Mouse (Mus musculus) gastrocnemius, adult 2 months (tissue): ENCODE measurements at regions not wholly inside any gene's neighbourhood (a gene's known extent, or its start where the extent isn't known, plus 50 kb on each side); places are given as distances from the start of the nearest gene placed in this dataset.
A peak's percentile ranks its signal among the peaks of the same experiment; 100 is the strongest.

Experiments
- DNase-seq: peaks from one replicate; pipeline ENCODE4 v3.0.0; 2022
- H3K27ac ChIP-seq: fragments of 200-600 bp; 2 replicates; pipeline ENCODE4 v1.8.1; 2022; ENCODE audit warnings: mild to moderate bottlenecking
- H3K4me3 ChIP-seq: fragments of 200-600 bp; 2 replicates; pipeline ENCODE4 v1.8.1; 2022; ENCODE audit warnings: mild to moderate bottlenecking, moderate library complexity
- CTCF ChIP-seq: fragments of 200-600 bp; IDR thresholded peaks from 2 replicates; pipeline ENCODE4 v1.8.1; 2022; ENCODE audit warnings: antibody characterized with exemption, mild to moderate bottlenecking, moderate library complexity
- intact Hi-C: fragments of 180-260 bp; cut with DNase I; formaldehyde crosslinking; loops from one replicate; pipeline ENCODE4 v1.15.1; 2025

DNA sequence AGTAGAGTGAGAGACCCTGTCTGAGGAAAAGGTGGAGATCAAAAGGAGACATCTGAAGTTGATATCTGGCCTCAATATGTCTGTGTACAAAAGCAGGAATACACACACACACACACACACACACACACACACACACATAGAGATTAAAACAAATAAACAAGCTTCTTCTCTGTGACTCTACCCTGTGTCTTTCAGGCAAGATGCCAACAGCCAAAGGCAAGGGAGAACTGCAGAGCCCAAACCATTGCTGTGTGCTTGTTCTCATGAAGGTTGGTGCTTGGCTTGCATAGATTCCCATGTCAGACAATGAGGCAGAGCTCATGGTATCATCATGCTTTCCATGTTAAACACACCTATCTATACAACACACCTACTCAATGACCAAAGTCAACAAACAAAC lies 126.6 kb upstream of the Slc7a11 start:
- DNase-seq = no peak
- H3K27ac ChIP-seq = no peak overlapping the region
- TF ChIP-seq CTCF = no peak
- no peak overlapping the region for H3K4me3 ChIP-seq
- intact Hi-C loops = no loop called here

DNA sequence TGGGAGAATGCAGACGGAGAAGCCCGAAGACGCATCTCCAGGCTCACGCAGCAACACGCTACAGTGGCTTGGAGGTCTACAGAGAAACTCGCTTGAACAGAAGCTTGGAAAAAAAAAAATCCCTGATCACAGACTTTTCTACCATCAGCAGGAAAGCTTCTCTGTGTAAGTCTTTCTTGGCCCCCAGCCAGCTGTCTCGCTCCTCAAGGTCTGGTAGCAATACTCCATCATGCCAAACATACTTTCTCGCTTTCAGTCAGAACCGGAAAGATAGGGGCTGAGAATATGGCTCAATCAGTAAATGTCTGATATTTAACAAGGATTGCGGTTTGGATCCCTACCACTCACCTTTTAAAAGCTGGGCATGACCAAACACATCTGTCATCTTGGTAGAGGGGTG lies 126.2 kb upstream of the Slc7a11 start:
- TF ChIP-seq CTCF = no peak
- intact Hi-C loops = no loop called here
- H3K4me3 ChIP-seq = no peak overlapping the region
- no peak overlapping the region for H3K27ac ChIP-seq
- no peak for DNase-seq

DNA sequence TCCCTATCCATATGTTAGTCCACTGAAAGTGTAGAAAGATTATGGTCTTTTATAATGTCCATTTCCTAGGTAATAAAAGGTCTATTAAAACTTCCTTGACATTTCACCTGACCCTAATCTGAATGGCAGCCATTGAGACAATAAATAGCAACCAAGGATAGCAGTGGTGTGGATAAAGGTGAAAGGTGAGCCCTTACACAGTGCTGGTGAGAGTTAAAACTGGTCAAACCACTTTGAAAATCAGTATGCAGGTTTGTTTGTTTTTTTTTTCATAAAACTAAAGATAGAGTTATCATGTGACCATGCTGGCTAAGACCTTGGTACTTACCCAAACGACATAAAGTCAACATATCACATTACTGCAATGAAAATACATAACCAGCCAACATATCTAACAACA lies 110.7 kb upstream of the Slc7a11 start:
- peak overlapping the region; percentile 59; the same call in 1 of the 2 replicates for H3K27ac ChIP-seq
- intact Hi-C loops = no loop called here
- no peak overlapping the region for H3K4me3 ChIP-seq
- DNase-seq = no peak
- no peak for TF ChIP-seq CTCF

DNA sequence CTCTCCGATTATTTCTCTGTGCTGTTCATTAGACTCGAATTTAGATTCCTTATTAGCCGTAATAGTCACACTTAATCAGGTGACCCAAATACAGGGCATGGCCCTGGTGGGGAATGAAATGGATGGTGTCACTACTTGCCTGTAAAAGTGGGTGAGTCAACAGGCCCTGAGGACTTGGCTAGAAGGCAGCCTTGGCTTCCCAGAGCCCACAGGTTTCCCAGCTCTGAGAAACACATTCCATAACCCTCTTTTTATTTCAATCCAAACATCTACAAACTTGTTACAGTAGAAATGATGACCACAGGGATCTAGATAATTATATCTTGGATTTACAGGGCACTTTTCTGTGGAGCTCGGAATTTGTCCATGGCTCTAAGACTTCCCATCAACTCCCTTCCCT lies 105.2 kb upstream of the Slc7a11 start:
- intact Hi-C loops = no loop called here
- no peak for DNase-seq
- no peak overlapping the region for H3K4me3 ChIP-seq
- no peak overlapping the region for H3K27ac ChIP-seq
- TF ChIP-seq CTCF = no peak

DNA sequence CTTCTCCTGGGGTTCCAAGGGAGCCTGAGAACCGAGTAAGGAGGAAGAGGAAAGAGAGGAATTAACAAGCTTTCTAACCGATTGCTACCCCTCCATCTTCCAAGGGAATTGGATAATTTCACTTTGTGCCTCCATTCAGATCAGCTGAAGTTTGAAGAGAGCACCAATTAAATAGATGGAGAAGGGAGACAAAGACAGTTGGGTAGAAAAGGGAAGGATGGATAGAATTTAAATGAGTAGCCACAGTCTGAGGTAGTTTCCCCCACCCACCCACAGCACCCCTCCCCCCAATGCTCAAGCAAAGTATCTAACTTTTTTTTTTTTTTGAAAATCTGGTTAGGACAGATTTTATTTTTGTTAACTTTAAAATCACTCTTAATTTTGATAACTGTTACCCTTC lies 87.2 kb upstream of the Slc7a11 start:
- DNase-seq = no peak
- Histone ChIP-seq H3K4me3 (no peak overlapping the region), H3K27ac (no peak overlapping the region)
- intact Hi-C loops = no loop called here
- no peak for TF ChIP-seq CTCF

DNA sequence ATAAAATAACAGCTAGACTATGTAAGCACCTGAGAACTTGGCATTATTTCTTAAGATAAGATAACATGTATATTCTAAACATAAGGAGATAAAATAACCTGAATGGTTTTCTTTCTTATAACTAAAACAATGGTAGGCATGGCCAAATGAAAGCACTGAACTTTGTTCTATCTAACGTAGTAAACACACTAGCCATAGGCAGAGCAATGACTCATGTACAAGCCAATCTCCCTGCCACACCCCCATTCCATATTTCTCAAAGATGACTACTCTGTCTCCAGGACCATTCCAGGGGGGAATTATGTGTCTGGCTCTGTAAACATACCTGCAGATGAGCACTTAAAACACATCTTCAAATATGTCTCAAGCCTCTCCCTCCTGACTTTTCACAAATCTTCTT lies 80.6 kb upstream of the Slc7a11 start:
- no peak overlapping the region for H3K4me3 ChIP-seq
- intact Hi-C loops = no loop called here
- no peak for TF ChIP-seq CTCF
- DNase-seq = no peak
- H3K27ac ChIP-seq = no peak overlapping the region

DNA sequence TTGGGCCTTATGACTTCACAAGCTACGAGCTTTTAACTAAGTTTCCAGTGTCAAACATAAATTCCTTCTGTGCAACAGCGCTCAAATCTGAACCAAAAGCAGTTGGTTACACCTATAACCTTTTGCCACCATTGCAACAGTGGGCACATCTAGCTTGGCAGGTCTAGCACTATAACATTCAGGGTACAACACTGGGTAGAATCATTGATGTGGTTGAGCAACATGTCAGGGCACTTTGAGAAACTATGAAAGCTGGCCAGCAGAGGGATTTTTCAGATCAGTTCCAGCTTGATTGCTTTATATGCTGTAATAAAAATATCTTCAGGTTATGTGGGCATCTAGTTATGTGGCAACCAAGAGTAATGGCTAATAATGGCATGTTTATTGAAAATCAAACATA lies 63.8 kb upstream of the Slc7a11 start:
- H3K4me3 ChIP-seq = no peak overlapping the region
- intact Hi-C loops = no loop called here
- no peak overlapping the region for H3K27ac ChIP-seq
- TF ChIP-seq CTCF = no peak
- DNase-seq = no peak
